Mouse (Mus musculus): ENCODE results near the gene Rab26.
A peak's percentile ranks its signal among the peaks of the same experiment; 100 is the strongest.

The Rab26 gene

GRCm38 (mm10) chr17:24546234-24546633, 12.2 kb upstream of the Rab26 start:
- no peak for ATAC-seq (ENCODE audit: low TSS enrichment)

- no peak for ATAC-seq (ENCODE audit: low TSS enrichment)
Measured at GRCm38 (mm10) chr17:24545247-24545646, 11.2 kb upstream of the Rab26 start.

- peak; percentile 58 for ATAC-seq (ENCODE audit: low TSS enrichment)
Measured at GRCm38 (mm10) chr17:24544613-24545012, 10.6 kb upstream of the Rab26 start.

GRCm38 (mm10) chr17:24540375-24540774, 6.4 kb upstream of the Rab26 start:
- no peak for ATAC-seq (ENCODE audit: low TSS enrichment)

GRCm38 (mm10) chr17:24538950-24539349, 4.9 kb upstream of the Rab26 start:
- no peak for ATAC-seq (ENCODE audit: low TSS enrichment)

- ATAC-seq (ENCODE audit: low TSS enrichment) = peak; percentile 53
Measured at GRCm38 (mm10) chr17:24537536-24537935, 3.5 kb upstream of the Rab26 start.

GRCm38 (mm10) chr17:24535300-24535699, 1.3 kb upstream of the Rab26 start:
- peak; percentile 53 for ATAC-seq (ENCODE audit: low TSS enrichment)

- peak; percentile 20; the same call in 1 of the 2 replicates for ATAC-seq (ENCODE audit: low TSS enrichment)
Measured at GRCm38 (mm10) chr17:24533099-24533992, 664 bp downstream of the Rab26 start.

GRCm38 (mm10) chr17:24532045-24532444, 2.0 kb downstream of the Rab26 start:
- ATAC-seq (ENCODE audit: low TSS enrichment) = no peak

- ATAC-seq (ENCODE audit: low TSS enrichment) = no peak
Measured at GRCm38 (mm10) chr17:24531064-24531463, 2.9 kb downstream of the Rab26 start.

GRCm38 (mm10) chr17:24530361-24531050, 3.5 kb downstream of the Rab26 start:
- ATAC-seq (ENCODE audit: low TSS enrichment) = no peak

- no peak for ATAC-seq (ENCODE audit: low TSS enrichment)
Measured at GRCm38 (mm10) chr17:24529883-24530282, 4.1 kb downstream of the Rab26 start.

- ATAC-seq (ENCODE audit: low TSS enrichment) = no peak
Measured at GRCm38 (mm10) chr17:24529007-24529451, 5.0 kb downstream of the Rab26 start.

- no peak for ATAC-seq (ENCODE audit: low TSS enrichment)
Measured at GRCm38 (mm10) chr17:24528560-24528918, 5.5 kb downstream of the Rab26 start.

GRCm38 (mm10) chr17:24527723-24528559, 6.1 kb downstream of the Rab26 start, which contains the start of gene Traf7:
Traf7 (minus strand) TSS chr17:24527938.
- ATAC-seq (ENCODE audit: low TSS enrichment) = peak; percentile 89

- no peak for ATAC-seq (ENCODE audit: low TSS enrichment)
Measured at GRCm38 (mm10) chr17:24527315-24527714, 6.7 kb downstream of the Rab26 start.

GRCm38 (mm10) chr17:24524734-24525133, 9.3 kb downstream of the Rab26 start:
- ATAC-seq (ENCODE audit: low TSS enrichment) = no peak

- ATAC-seq (ENCODE audit: low TSS enrichment) = no peak
Measured at GRCm38 (mm10) chr17:24520450-24520849, 13.6 kb downstream of the Rab26 start.

- peak; percentile 35; the same call in 1 of the 2 replicates for ATAC-seq (ENCODE audit: low TSS enrichment)
Measured at GRCm38 (mm10) chr17:24514270-24515257, 19.4 kb downstream of the Rab26 start.

GRCm38 (mm10) chr17:24513609-24514008, 20.4 kb downstream of the Rab26 start:
- ATAC-seq (ENCODE audit: low TSS enrichment) = peak; percentile 73
